Mouse (Mus musculus): ENCODE results near the gene Myo5a. TPM values are rescaled to one million over a fixed set of nuclear protein-coding genes. Genes with fewer than 3 reads are reported as not detected.

The Myo5a gene
- polyA plus RNA-seq, 1 experiment from 2014 or later: 6.4 TPM

Other genes starting within 250 kb of the Myo5a start
- 0.04 TPM in 1 of 2 replicates, not detected in the other for gene Onecut1, start 209.1 kb upstream of the Myo5a start, polyA plus RNA-seq (2015; fragmentation: Nextera tagmentation; extraction: Ambion mirVana)
- 11.2 and 11.4 TPM in 2 replicates for gene Fam214a, start 118.1 kb upstream of the Myo5a start, polyA plus RNA-seq (2015; fragmentation: Nextera tagmentation; extraction: Ambion mirVana)
- gene Arpp19, start 33.4 kb upstream of the Myo5a start, polyA plus RNA-seq (2015; fragmentation: Nextera tagmentation; extraction: Ambion mirVana): 177 and 218 TPM in 2 replicates
- gene Myo5c, start 161.0 kb downstream of the Myo5a start, polyA plus RNA-seq (2015; fragmentation: Nextera tagmentation; extraction: Ambion mirVana): 2.4 and 3.8 TPM in 2 replicates
- gene Gnb5, start 235.3 kb downstream of the Myo5a start, polyA plus RNA-seq (2015; fragmentation: Nextera tagmentation; extraction: Ambion mirVana): 53.7 and 56.1 TPM in 2 replicates